Mouse (Mus musculus) layer of hippocampus, adult 2 months (tissue): ENCODE results near the gene Nfix. TPM values are rescaled to one million over a fixed set of nuclear protein-coding genes. Genes with fewer than 3 reads are reported as not detected.

Experiments used
- DNase-seq, 2 experiments: peaks; one replicate each; pipeline ENCODE4 v3.0.0; 2022; ENCODE audit warnings: low spot score in 2 of 2
- H3K27ac ChIP-seq: fragments of 200-600 bp; 2 replicates; pipeline ENCODE4 v1.8.1; 2022
- H3K4me3 ChIP-seq: fragments of 200-600 bp; 2 replicates; pipeline ENCODE4 v1.8.1; 2022; ENCODE audit warnings: mild to moderate bottlenecking
- CTCF ChIP-seq: fragments of 200-600 bp; conservative IDR thresholded peaks from 2 replicates; pipeline ENCODE4 v1.8.1; 2022; ENCODE audit warnings: antibody characterized with exemption, mild to moderate bottlenecking, moderate library complexity
- total RNA-seq, 2 experiments: library from RNA; stranded (reverse); gene quantifications; 2 replicates each; pipeline ENCODE4 v1.2.3; 2021

Nfix gene
- total RNA-seq, 2 experiments from 2014 or later, result 408 to 482 TPM

GRCm38 (mm10) chr8:84712759-84713120 is 87.4 kb downstream of the Nfix start:
- DNase-seq, result no peak
- Histone ChIP-seq H3K4me3 (no peak overlapping the region), H3K27ac (peak overlapping the region; percentile 85)
- no peak for TF ChIP-seq CTCF

- Histone ChIP-seq H3K27ac (peak overlapping the region; percentile 84), H3K4me3 (no peak overlapping the region)
- 0 out of 2 replicates have a peak, but pooled peaks have one; percentile 10 for TF ChIP-seq CTCF
- peak in 1 of 2 experiments; percentile 68 for DNase-seq
Measured at GRCm38 (mm10) chr8:84711933-84712758, 88.0 kb downstream of the Nfix start.

- no peak for TF ChIP-seq CTCF
- H3K27ac ChIP-seq, result peak overlapping the region; percentile 84
Measured at GRCm38 (mm10) chr8:84711312-84711711, 88.8 kb downstream of the Nfix start.

GRCm38 (mm10) chr8:84709931-84710330 is 90.2 kb downstream of the Nfix start:
- Histone ChIP-seq H3K27ac (peak overlapping the region; percentile 84), H3K4me3 (no peak overlapping the region)
- TF ChIP-seq CTCF, result no peak
- no peak for DNase-seq

More at GRCm38 (mm10) chr8:84711312-84711711, 88.8 kb downstream of the Nfix start:
- no peak for DNase-seq
- H3K4me3 ChIP-seq, result no peak overlapping the region

- DNase-seq, result peak; percentile 81 to 90
- Histone ChIP-seq H3K27ac (peak overlapping the region; percentile 71), H3K4me3 (no peak overlapping the region)
- TF ChIP-seq CTCF, result peak; percentile 97
Measured at GRCm38 (mm10) chr8:84708774-84709475, 91.2 kb downstream of the Nfix start.

GRCm38 (mm10) chr8:84708071-84708541 is 92.0 kb downstream of the Nfix start:
- no peak for DNase-seq
- H3K4me3 ChIP-seq, result no peak overlapping the region; the same call in 1 of the 2 replicates
- TF ChIP-seq CTCF, result no peak
- H3K27ac ChIP-seq, result peak overlapping the region; percentile 85

- no peak for DNase-seq
- H3K27ac ChIP-seq, result peak overlapping the region; percentile 85
- H3K4me3 ChIP-seq, result peak overlapping the region; percentile 31; the same call in 1 of the 2 replicates
- no peak for TF ChIP-seq CTCF
Measured at GRCm38 (mm10) chr8:84707267-84707883, 92.8 kb downstream of the Nfix start.

GRCm38 (mm10) chr8:84706610-84707266 is 93.4 kb downstream of the Nfix start:
- no peak for TF ChIP-seq CTCF
- Histone ChIP-seq H3K27ac (peak overlapping the region; percentile 85), H3K4me3 (peak overlapping the region; percentile 31)
- DNase-seq, result no peak

- H3K4me3 ChIP-seq, result peak overlapping the region; percentile 30
- no peak for DNase-seq
- peak overlapping the region; percentile 85 for H3K27ac ChIP-seq
- TF ChIP-seq CTCF, result no peak
Measured at GRCm38 (mm10) chr8:84705960-84706359, 94.2 kb downstream of the Nfix start.

- TF ChIP-seq CTCF, result no peak
- peak overlapping the region; percentile 85 for H3K27ac ChIP-seq
- H3K4me3 ChIP-seq, result peak overlapping the region; percentile 30
- DNase-seq, result no peak
Measured at GRCm38 (mm10) chr8:84704867-84705831, 95.0 kb downstream of the Nfix start.

- peak; percentile 92 for TF ChIP-seq CTCF
- H3K4me3 ChIP-seq, result peak overlapping the region; percentile 24; the same call in 1 of the 2 replicates
- H3K27ac ChIP-seq, result peak overlapping the region; percentile 85
- peak; percentile 76 to 77 for DNase-seq
Measured at GRCm38 (mm10) chr8:84704356-84704755, 95.8 kb downstream of the Nfix start.
